Mouse (Mus musculus): ENCODE results near the gene Kif5a. TPM values are rescaled to one million over a fixed set of nuclear protein-coding genes. Genes with fewer than 3 reads are reported as not detected.

Gene Kif5a
- polyA plus RNA-seq, 1 experiment from 2014 or later: 7.8 TPM

- peak overlapping the region; percentile 62; the same call in 1 of the 2 replicates for H3K4me3 ChIP-seq (ENCODE audit: low read depth, low read length)
- WGBS: 39% methylated on average over 10 of the region's 10 CpGs
- H3K4me1 ChIP-seq (ENCODE audit: control insufficient read depth, insufficient read depth, low read length): peaks cover 16% of the 10 kb centered on the region; the same call in 1 of the 2 replicates
- H3K36me3 ChIP-seq (ENCODE audit: control insufficient read depth, insufficient read depth, low read length): peaks cover 8% of the 10 kb centered on the region; the same call in 1 of the 2 replicates
- peak overlapping the region; percentile 94; the same call in 1 of the 2 replicates for H3K27ac ChIP-seq (ENCODE audit: low read length)
- H3K9ac ChIP-seq (replicated peaks; ENCODE audit: low read depth, low read length): peak overlapping the region; percentile 68
- no peak for ATAC-seq (ENCODE audit: insufficient number of reproducible peaks, insufficient read depth, low FRiP score, low read depth)
- H3K9me3 ChIP-seq (ENCODE audit: control insufficient read depth, low read depth, low read length): no peaks in the 10 kb centered on the region
- peak overlapping the region; percentile 93 for H3K4me2 ChIP-seq (replicated peaks; ENCODE audit: low read depth, low read length)
- no peaks in the 10 kb centered on the region for H3K27me3 ChIP-seq (ENCODE audit: control insufficient read depth, insufficient read depth, low read length)
Measured at GRCm38 (mm10) chr10:127187371-127188078, 75.6 kb downstream of the Kif5a start.

- 92% methylated on average over 1 of the region's 1 CpGs for WGBS
Measured at GRCm38 (mm10) chr10:127186451-127186850, 76.7 kb downstream of the Kif5a start.

GRCm38 (mm10) chr10:127185506-127185905 lies 77.6 kb downstream of the Kif5a start:
- Histone ChIP-seq H3K4me1 (ENCODE audit: control insufficient read depth, insufficient read depth, low read length) (peaks cover 12% of the 10 kb centered on the region; the same call in 1 of the 2 replicates), H3K36me3 (ENCODE audit: control insufficient read depth, insufficient read depth, low read length) (peaks cover 10% of the 10 kb centered on the region; the same call in 1 of the 2 replicates), H3K27ac (ENCODE audit: low read length) (no peak overlapping the region), H3K4me2 (replicated peaks; ENCODE audit: low read depth, low read length) (no peak overlapping the region), H3K4me3 (ENCODE audit: low read depth, low read length) (no peak overlapping the region), H3K9me3 (ENCODE audit: control insufficient read depth, low read depth, low read length) (no peaks in the 10 kb centered on the region), H3K27me3 (ENCODE audit: control insufficient read depth, insufficient read depth, low read length) (no peaks in the 10 kb centered on the region), H3K9ac (replicated peaks; ENCODE audit: low read depth, low read length) (no peak overlapping the region)
- no peak for ATAC-seq (ENCODE audit: insufficient number of reproducible peaks, insufficient read depth, low FRiP score, low read depth)
- WGBS: 84% methylated on average over 15 of the region's 15 CpGs

More at GRCm38 (mm10) chr10:127186451-127186850, 76.7 kb downstream of the Kif5a start:
- H3K27me3 ChIP-seq (ENCODE audit: control insufficient read depth, insufficient read depth, low read length): no peaks in the 10 kb centered on the region
- ATAC-seq (ENCODE audit: insufficient number of reproducible peaks, insufficient read depth, low FRiP score, low read depth): no peak
- H3K27ac ChIP-seq (ENCODE audit: low read length): no peak overlapping the region
- no peak overlapping the region for H3K4me2 ChIP-seq (replicated peaks; ENCODE audit: low read depth, low read length)
- no peaks in the 10 kb centered on the region for H3K9me3 ChIP-seq (ENCODE audit: control insufficient read depth, low read depth, low read length)
- no peak overlapping the region for H3K4me3 ChIP-seq (ENCODE audit: low read depth, low read length)
- no peak overlapping the region for H3K9ac ChIP-seq (replicated peaks; ENCODE audit: low read depth, low read length)
- peaks cover 10% of the 10 kb centered on the region; the same call in 1 of the 2 replicates for H3K36me3 ChIP-seq (ENCODE audit: control insufficient read depth, insufficient read depth, low read length)
- H3K4me1 ChIP-seq (ENCODE audit: control insufficient read depth, insufficient read depth, low read length): peaks cover 16% of the 10 kb centered on the region; the same call in 1 of the 2 replicates

- Histone ChIP-seq H3K4me1 (ENCODE audit: control insufficient read depth, insufficient read depth, low read length) (peaks cover 13% of the 10 kb centered on the region; the same call in 1 of the 2 replicates), H3K27ac (ENCODE audit: low read length) (no peak overlapping the region), H3K27me3 (ENCODE audit: control insufficient read depth, insufficient read depth, low read length) (0 out of 2 replicates have a peak, but pooled peaks cover under 1% of the 10 kb centered on the region), H3K4me2 (replicated peaks; ENCODE audit: low read depth, low read length) (no peak overlapping the region), H3K4me3 (ENCODE audit: low read depth, low read length) (no peak overlapping the region), H3K36me3 (ENCODE audit: control insufficient read depth, insufficient read depth, low read length) (peaks cover 10% of the 10 kb centered on the region; the same call in 1 of the 2 replicates), H3K9ac (replicated peaks; ENCODE audit: low read depth, low read length) (no peak overlapping the region), H3K9me3 (ENCODE audit: control insufficient read depth, low read depth, low read length) (no peaks in the 10 kb centered on the region)
- ATAC-seq (ENCODE audit: insufficient number of reproducible peaks, insufficient read depth, low FRiP score, low read depth): no peak
- 71% methylated on average over 9 of the region's 9 CpGs for WGBS
Measured at GRCm38 (mm10) chr10:127185101-127185500, 78.0 kb downstream of the Kif5a start.

GRCm38 (mm10) chr10:127183759-127184158 lies 79.4 kb downstream of the Kif5a start:
- ATAC-seq (ENCODE audit: insufficient number of reproducible peaks, insufficient read depth, low FRiP score, low read depth): no peak
- H3K27ac ChIP-seq (ENCODE audit: low read length): no peak overlapping the region
- 10% methylated on average over 20 of the region's 20 CpGs for WGBS
- peaks cover 10% of the 10 kb centered on the region; the same call in 1 of the 2 replicates for H3K36me3 ChIP-seq (ENCODE audit: control insufficient read depth, insufficient read depth, low read length)
- no peak overlapping the region for H3K4me3 ChIP-seq (ENCODE audit: low read depth, low read length)
- no peak overlapping the region for H3K9ac ChIP-seq (replicated peaks; ENCODE audit: low read depth, low read length)
- peaks cover 15% of the 10 kb centered on the region; the same call in 1 of the 2 replicates for H3K4me1 ChIP-seq (ENCODE audit: control insufficient read depth, insufficient read depth, low read length)
- H3K4me2 ChIP-seq (replicated peaks; ENCODE audit: low read depth, low read length): no peak overlapping the region; the same call in 1 of the 2 replicates
- H3K9me3 ChIP-seq (ENCODE audit: control insufficient read depth, low read depth, low read length): no peaks in the 10 kb centered on the region
- H3K27me3 ChIP-seq (ENCODE audit: control insufficient read depth, insufficient read depth, low read length): peaks cover 12% of the 10 kb centered on the region

- Histone ChIP-seq H3K4me2 (replicated peaks; ENCODE audit: low read depth, low read length) (no peak overlapping the region), H3K9me3 (ENCODE audit: control insufficient read depth, low read depth, low read length) (no peaks in the 10 kb centered on the region), H3K27me3 (ENCODE audit: control insufficient read depth, insufficient read depth, low read length) (peaks cover 22% of the 10 kb centered on the region), H3K27ac (ENCODE audit: low read length) (no peak overlapping the region), H3K4me3 (ENCODE audit: low read depth, low read length) (no peak overlapping the region), H3K9ac (replicated peaks; ENCODE audit: low read depth, low read length) (no peak overlapping the region), H3K4me1 (ENCODE audit: control insufficient read depth, insufficient read depth, low read length) (peaks cover 19% of the 10 kb centered on the region; the same call in 1 of the 2 replicates), H3K36me3 (ENCODE audit: control insufficient read depth, insufficient read depth, low read length) (peaks cover 10% of the 10 kb centered on the region; the same call in 1 of the 2 replicates)
- no peak for ATAC-seq (ENCODE audit: insufficient number of reproducible peaks, insufficient read depth, low FRiP score, low read depth)
- WGBS: 76% methylated on average over 4 of the region's 4 CpGs
Measured at GRCm38 (mm10) chr10:127182624-127183023, 80.5 kb downstream of the Kif5a start.

- Histone ChIP-seq H3K36me3 (ENCODE audit: control insufficient read depth, insufficient read depth, low read length) (peaks cover 10% of the 10 kb centered on the region; the same call in 1 of the 2 replicates), H3K4me3 (ENCODE audit: low read depth, low read length) (no peak overlapping the region), H3K4me1 (ENCODE audit: control insufficient read depth, insufficient read depth, low read length) (peaks cover 19% of the 10 kb centered on the region; the same call in 1 of the 2 replicates), H3K27ac (ENCODE audit: low read length) (no peak overlapping the region), H3K4me2 (replicated peaks; ENCODE audit: low read depth, low read length) (no peak overlapping the region), H3K9ac (replicated peaks; ENCODE audit: low read depth, low read length) (no peak overlapping the region), H3K9me3 (ENCODE audit: control insufficient read depth, low read depth, low read length) (no peaks in the 10 kb centered on the region), H3K27me3 (ENCODE audit: control insufficient read depth, insufficient read depth, low read length) (peaks cover 22% of the 10 kb centered on the region)
- WGBS: 68% methylated on average over 6 of the region's 6 CpGs
- ATAC-seq (ENCODE audit: insufficient number of reproducible peaks, insufficient read depth, low FRiP score, low read depth): no peak
Measured at GRCm38 (mm10) chr10:127181566-127181965, 81.6 kb downstream of the Kif5a start.

- no peak overlapping the region for H3K27ac ChIP-seq (ENCODE audit: low read length)
- no peak overlapping the region for H3K9ac ChIP-seq (replicated peaks; ENCODE audit: low read depth, low read length)
- H3K36me3 ChIP-seq (ENCODE audit: control insufficient read depth, insufficient read depth, low read length): peaks cover 10% of the 10 kb centered on the region; the same call in 1 of the 2 replicates
- no peak overlapping the region for H3K4me2 ChIP-seq (replicated peaks; ENCODE audit: low read depth, low read length)
- H3K27me3 ChIP-seq (ENCODE audit: control insufficient read depth, insufficient read depth, low read length): peaks cover 22% of the 10 kb centered on the region
- no peaks in the 10 kb centered on the region for H3K9me3 ChIP-seq (ENCODE audit: control insufficient read depth, low read depth, low read length)
- peak overlapping the region; percentile 6; the same call in 1 of the 2 replicates for H3K4me3 ChIP-seq (ENCODE audit: low read depth, low read length)
- WGBS: 34% methylated on average over 3 of the region's 3 CpGs
- peaks cover 19% of the 10 kb centered on the region; the same call in 1 of the 2 replicates for H3K4me1 ChIP-seq (ENCODE audit: control insufficient read depth, insufficient read depth, low read length)
- ATAC-seq (ENCODE audit: insufficient number of reproducible peaks, insufficient read depth, low FRiP score, low read depth): no peak
Measured at GRCm38 (mm10) chr10:127180695-127181047, 82.5 kb downstream of the Kif5a start.
